Mouse (Mus musculus): ENCODE data around the gene Itga1. TPM values are rescaled to one million over a fixed set of nuclear protein-coding genes. Genes with fewer than 3 reads are reported as not detected.

Itga1 gene
- polyA plus RNA-seq, 1 experiment from 2014 or later = 8.1 TPM

DNA sequence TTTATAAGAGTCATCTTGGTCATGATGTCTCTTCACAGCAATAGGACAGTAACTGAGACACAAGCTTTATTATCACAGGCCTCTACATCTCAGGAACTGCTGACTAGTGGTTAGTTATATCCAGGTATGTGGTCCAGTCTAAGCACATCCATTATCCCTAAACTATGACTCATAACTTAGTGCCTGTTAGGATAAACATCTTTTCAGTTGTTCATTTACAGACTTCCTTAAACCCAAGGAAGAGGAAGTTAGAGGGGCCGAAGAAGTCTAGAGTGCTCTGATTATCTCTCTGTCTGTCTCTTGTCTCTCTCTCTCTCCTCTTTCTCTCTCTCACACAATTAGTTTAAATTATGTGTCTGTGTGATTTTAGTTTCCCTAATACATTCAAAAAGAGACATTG, 117.1 kb downstream of the Itga1 start:
- H3K27me3 ChIP-seq = no peaks in the 10 kb centered on the region
- H3K4me2 ChIP-seq (replicated peaks) = no peak overlapping the region
- no peak for ATAC-seq (ENCODE audit: insufficient number of reproducible peaks, low FRiP score, low TSS enrichment, low read depth)
- 89% methylated on average over 1 of the region's 1 CpGs for WGBS
- H3K27ac ChIP-seq (replicated peaks) = no peak overlapping the region
- no peaks in the 10 kb centered on the region for H3K36me3 ChIP-seq
- H3K9ac ChIP-seq = no peak overlapping the region
- H3K4me3 ChIP-seq (replicated peaks) = no peak overlapping the region
- H3K9me3 ChIP-seq (replicated peaks) = no peaks in the 10 kb centered on the region
- H3K4me1 ChIP-seq = no peaks in the 10 kb centered on the region

DNA sequence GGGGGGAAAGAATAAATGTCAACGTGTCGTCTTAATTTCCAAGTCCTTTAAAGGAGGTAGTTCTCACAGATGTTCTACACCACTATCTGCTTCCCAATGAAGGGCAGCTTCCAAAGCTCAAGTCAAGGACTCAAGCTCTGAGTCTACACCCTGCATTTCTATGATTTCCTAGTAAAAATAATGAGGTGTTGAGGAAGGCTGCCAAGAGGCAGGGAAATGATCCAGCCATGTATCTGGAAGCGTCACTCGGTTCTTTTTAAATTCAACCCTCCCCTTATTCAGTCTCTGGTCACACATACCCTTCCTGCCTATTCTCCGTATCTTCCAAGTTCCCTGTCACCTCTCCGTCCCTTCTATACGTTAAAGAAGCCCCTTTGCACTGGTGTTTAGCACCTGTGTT, 118.6 kb downstream of the Itga1 start:
- Histone ChIP-seq H3K4me3 (replicated peaks) (no peak overlapping the region), H3K4me1 (no peaks in the 10 kb centered on the region), H3K9me3 (replicated peaks) (no peaks in the 10 kb centered on the region), H3K4me2 (replicated peaks) (no peak overlapping the region), H3K9ac (no peak overlapping the region), H3K36me3 (no peaks in the 10 kb centered on the region), H3K27ac (replicated peaks) (no peak overlapping the region), H3K27me3 (no peaks in the 10 kb centered on the region)
- 84% methylated on average over 7 of the region's 7 CpGs for WGBS
- no peak for ATAC-seq (ENCODE audit: insufficient number of reproducible peaks, low FRiP score, low TSS enrichment, low read depth)

DNA sequence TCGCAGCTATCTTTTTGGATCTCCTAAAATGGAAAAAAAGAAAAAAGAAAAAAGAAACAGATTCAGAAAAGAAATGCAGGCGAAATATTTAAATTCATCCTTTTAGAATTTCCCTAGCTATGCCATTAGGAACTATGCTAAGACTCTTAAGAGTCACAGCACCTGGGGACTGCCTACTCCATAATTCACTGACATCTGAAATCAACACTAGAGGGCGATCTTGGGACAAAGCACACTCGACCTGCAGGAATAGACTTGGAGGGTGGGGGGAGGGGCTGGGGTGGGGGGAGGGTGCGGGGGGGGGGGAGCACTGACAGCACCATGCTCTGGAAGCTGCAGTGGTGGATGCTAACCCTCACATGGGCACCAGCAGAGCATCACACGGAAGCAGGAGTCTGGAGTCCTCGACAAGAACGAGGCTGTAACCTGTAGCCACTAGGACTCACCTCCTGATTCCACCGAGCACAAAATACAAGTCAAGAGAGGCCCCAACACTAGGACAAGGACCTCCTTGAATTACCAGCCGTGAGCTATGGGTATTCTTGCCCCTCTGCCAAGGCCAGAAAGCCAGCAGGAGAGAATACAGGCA, 120.8 kb downstream of the Itga1 start:
- no peak for ATAC-seq (ENCODE audit: insufficient number of reproducible peaks, low FRiP score, low TSS enrichment, low read depth)
- no peak overlapping the region for H3K9ac ChIP-seq
- no peaks in the 10 kb centered on the region for H3K27me3 ChIP-seq
- H3K27ac ChIP-seq (replicated peaks) = no peak overlapping the region
- no peaks in the 10 kb centered on the region for H3K36me3 ChIP-seq
- 47% methylated on average over 9 of the region's 10 CpGs for WGBS
- no peak overlapping the region for H3K4me3 ChIP-seq (replicated peaks)
- no peaks in the 10 kb centered on the region for H3K9me3 ChIP-seq (replicated peaks)
- H3K4me1 ChIP-seq = no peaks in the 10 kb centered on the region
- no peak overlapping the region for H3K4me2 ChIP-seq (replicated peaks)

DNA sequence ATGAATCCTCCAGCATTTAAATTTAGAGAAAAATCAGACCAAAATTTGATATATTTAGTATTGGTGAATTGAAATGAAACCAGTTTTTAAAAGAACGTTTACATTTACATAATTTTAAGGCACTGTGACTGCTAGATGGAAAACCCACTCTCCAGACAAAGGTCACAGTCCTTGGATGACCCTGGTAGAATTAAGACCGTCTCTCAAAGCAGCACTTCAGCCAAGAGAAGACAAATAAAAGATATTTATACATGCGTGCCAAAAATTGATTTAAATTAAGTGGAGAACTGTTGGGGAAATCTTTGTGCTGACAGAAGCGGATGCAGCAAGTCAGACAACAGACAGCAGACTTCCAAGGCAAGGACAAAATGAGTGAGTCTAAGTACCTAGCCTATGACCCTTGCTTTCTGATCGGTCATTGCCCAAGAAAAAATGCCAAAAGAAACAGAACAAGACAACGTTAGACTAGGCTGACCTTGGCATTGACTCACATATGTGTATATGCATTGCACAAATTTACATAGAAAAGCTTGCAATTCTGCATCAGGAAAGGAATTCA, 127.2 kb downstream of the Itga1 start:
- Histone ChIP-seq H3K4me2 (replicated peaks) (no peak overlapping the region), H3K9ac (no peak overlapping the region), H3K36me3 (no peaks in the 10 kb centered on the region), H3K27me3 (no peaks in the 10 kb centered on the region), H3K27ac (replicated peaks) (no peak overlapping the region), H3K4me1 (no peaks in the 10 kb centered on the region), H3K4me3 (replicated peaks) (no peak overlapping the region), H3K9me3 (replicated peaks) (no peaks in the 10 kb centered on the region)
- no peak for ATAC-seq (ENCODE audit: insufficient number of reproducible peaks, low FRiP score, low TSS enrichment, low read depth)
- 72% methylated on average over 6 of the region's 6 CpGs for WGBS

DNA sequence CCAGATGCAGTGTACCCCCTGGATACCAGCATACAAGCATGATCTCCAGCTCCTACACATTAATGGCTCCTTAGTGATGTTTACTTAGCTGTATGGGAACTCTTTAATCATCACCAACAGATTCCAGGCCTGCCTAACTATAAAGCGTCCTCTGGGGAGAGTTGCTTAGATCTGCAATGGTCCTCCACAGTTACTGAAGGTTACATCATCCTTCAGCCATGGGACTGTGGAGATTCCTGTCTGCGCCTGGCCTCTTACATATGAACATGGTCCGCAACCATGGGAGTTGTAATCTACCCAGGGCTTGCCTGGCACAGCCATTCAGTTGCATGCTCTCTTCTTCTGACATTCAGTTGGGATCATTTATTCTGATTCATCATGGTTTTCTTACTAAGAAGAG, 129.9 kb downstream of the Itga1 start:
- H3K27me3 ChIP-seq = no peaks in the 10 kb centered on the region

DNA sequence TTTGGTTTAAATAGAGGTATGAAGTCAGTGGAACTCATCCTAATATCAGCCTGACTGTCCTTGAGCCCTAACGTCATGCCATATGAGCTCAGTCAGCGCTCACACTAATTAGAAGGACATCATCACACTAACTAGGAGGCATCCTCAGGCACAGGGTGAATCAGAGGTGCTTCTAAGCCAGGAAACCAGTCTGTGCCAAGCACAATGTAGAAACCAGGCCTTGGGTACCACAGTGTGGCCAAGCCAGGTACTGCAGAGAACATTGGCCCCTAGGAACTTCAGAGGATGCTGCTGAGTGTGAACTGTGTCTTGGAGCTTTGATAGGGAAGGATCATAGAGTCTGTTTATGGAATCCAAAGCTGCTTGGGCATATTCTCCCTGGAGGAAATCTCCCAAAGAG, 137.5 kb downstream of the Itga1 start:
- no peaks in the 10 kb centered on the region for H3K9me3 ChIP-seq (replicated peaks)
- H3K9ac ChIP-seq = no peak overlapping the region
- H3K4me1 ChIP-seq = no peaks in the 10 kb centered on the region
- H3K4me2 ChIP-seq (replicated peaks) = no peak overlapping the region
- H3K27me3 ChIP-seq = no peaks in the 10 kb centered on the region
- H3K36me3 ChIP-seq = no peaks in the 10 kb centered on the region
- WGBS = 10% methylated on average over 2 of the region's 2 CpGs
- no peak overlapping the region for H3K4me3 ChIP-seq (replicated peaks)
- no peak; the same call in 1 of the 2 replicates for ATAC-seq (ENCODE audit: insufficient number of reproducible peaks, low FRiP score, low TSS enrichment, low read depth)
- H3K27ac ChIP-seq (replicated peaks) = no peak overlapping the region

More for the DNA sequence above, 129.9 kb downstream of the Itga1 start:
- H3K9me3 ChIP-seq (replicated peaks) = no peaks in the 10 kb centered on the region
- H3K9ac ChIP-seq = no peak overlapping the region
- no peak overlapping the region for H3K27ac ChIP-seq (replicated peaks)
- 83% methylated on average over 3 of the region's 3 CpGs for WGBS
- no peak overlapping the region for H3K4me3 ChIP-seq (replicated peaks)
- H3K36me3 ChIP-seq = no peaks in the 10 kb centered on the region
- no peaks in the 10 kb centered on the region for H3K4me1 ChIP-seq
- no peak overlapping the region for H3K4me2 ChIP-seq (replicated peaks)
- no peak for ATAC-seq (ENCODE audit: insufficient number of reproducible peaks, low FRiP score, low TSS enrichment, low read depth)

DNA sequence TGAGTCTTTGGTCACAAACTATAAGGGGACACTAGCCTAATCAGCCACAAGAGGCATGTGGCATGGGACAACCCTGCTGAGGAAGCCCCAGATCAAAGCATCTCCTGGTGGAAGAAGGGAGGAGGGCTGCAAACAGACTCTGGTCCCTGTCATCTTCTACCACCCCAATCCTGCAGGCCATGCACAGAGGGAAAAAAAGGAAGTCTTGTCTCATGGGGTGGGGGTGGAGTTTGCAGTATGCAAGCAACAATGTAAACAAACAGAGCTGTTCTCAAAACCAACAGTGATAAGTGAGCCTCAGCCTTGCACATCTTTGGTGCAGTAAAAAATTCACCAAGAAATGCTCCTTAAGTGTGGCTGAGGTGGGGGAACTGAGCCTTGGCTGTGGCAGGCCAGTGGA, 147.2 kb downstream of the Itga1 start:
- Histone ChIP-seq H3K4me1 (no peaks in the 10 kb centered on the region), H3K27me3 (no peaks in the 10 kb centered on the region), H3K27ac (replicated peaks) (no peak overlapping the region), H3K9ac (no peak overlapping the region), H3K4me3 (replicated peaks) (no peak overlapping the region), H3K9me3 (replicated peaks) (no peaks in the 10 kb centered on the region), H3K36me3 (no peaks in the 10 kb centered on the region), H3K4me2 (replicated peaks) (no peak overlapping the region)
- ATAC-seq (ENCODE audit: insufficient number of reproducible peaks, low FRiP score, low TSS enrichment, low read depth) = no peak

DNA sequence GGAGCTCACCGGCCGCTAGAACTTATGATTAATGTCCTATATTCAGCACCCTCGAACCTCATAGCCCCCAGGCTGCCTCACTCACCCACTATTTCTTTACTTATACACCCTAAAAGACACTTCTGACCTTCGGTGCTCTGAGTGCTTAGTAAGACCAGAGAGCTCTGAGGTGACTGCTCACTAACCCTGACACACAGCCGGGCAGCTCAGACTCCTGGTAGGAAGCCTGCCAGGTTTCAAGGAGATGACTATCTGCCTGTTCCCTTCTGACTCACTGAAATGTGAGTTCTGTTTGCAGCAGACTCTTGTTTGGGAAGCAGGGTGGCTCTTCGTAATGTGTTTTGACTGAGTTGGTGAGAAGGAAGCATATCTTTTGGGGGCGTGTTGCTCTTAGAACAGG, 168.2 kb downstream of the Itga1 start:
- Histone ChIP-seq H3K4me2 (replicated peaks) (no peak overlapping the region), H3K4me1 (peaks cover 14% of the 10 kb centered on the region; the same call in 1 of the 2 replicates), H3K4me3 (replicated peaks) (no peak overlapping the region), H3K9ac (no peak overlapping the region), H3K27me3 (no peaks in the 10 kb centered on the region), H3K27ac (replicated peaks) (no peak overlapping the region), H3K9me3 (replicated peaks) (no peaks in the 10 kb centered on the region), H3K36me3 (no peaks in the 10 kb centered on the region)
- ATAC-seq (ENCODE audit: insufficient number of reproducible peaks, low FRiP score, low TSS enrichment, low read depth) = no peak
- whole genome bisulfite sequencing = 76% methylated on average over 7 of the region's 7 CpGs

DNA sequence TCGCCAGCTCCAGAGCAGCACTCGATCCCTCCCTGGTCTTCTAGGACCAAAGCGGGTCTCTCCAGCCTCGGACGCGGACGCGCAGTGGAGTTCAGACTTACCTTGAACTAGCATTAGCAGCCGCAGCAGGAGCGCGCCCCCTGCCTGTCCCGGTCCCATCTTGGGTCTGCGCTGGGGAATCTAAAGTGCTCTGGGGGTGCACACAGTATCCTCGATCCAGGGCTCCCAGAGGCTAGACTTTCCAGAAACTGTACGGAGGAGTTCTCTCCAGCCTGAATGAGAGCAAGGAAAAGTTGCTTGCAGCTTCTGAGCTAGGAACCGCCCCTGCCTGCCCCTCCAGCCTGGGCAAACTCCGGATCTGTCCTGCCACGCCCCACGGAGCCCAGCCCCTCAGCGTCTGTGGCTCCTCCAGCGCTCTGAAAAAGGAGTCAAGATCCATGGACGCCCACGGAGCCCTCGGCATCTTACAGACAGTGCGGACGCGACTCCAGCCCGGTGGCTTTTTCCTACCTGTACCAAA, 169.9 kb downstream of the Itga1 start, which contains the start of gene Itga2:
Itga2 (minus strand) TSS at position 326 of the 520 bp plus-strand sequence.
- 0 out of 2 replicates have a peak within 1 kb of the TSS, but pooled peaks have one; percentile 24 for H3K9ac ChIP-seq
- WGBS = under 1% methylated on average over 28 of the region's 28 CpGs
- no peaks in the 10 kb centered on the region for H3K9me3 ChIP-seq (replicated peaks)
- H3K4me2 ChIP-seq (replicated peaks) = peak within 1 kb of the TSS; percentile 82
- peak within 1 kb of the TSS; percentile 49 for H3K4me3 ChIP-seq (replicated peaks)
- peak within 1 kb of the TSS; percentile 49; the same call in 1 of the 2 replicates for H3K27ac ChIP-seq (replicated peaks)
- H3K27me3 ChIP-seq = no peaks in the 10 kb centered on the region
- peaks cover 14% of the 10 kb centered on the region; the same call in 1 of the 2 replicates for H3K4me1 ChIP-seq
- ATAC-seq (ENCODE audit: insufficient number of reproducible peaks, low FRiP score, low TSS enrichment, low read depth) = peak; percentile 57
- H3K36me3 ChIP-seq = no peaks in the 10 kb centered on the region

DNA sequence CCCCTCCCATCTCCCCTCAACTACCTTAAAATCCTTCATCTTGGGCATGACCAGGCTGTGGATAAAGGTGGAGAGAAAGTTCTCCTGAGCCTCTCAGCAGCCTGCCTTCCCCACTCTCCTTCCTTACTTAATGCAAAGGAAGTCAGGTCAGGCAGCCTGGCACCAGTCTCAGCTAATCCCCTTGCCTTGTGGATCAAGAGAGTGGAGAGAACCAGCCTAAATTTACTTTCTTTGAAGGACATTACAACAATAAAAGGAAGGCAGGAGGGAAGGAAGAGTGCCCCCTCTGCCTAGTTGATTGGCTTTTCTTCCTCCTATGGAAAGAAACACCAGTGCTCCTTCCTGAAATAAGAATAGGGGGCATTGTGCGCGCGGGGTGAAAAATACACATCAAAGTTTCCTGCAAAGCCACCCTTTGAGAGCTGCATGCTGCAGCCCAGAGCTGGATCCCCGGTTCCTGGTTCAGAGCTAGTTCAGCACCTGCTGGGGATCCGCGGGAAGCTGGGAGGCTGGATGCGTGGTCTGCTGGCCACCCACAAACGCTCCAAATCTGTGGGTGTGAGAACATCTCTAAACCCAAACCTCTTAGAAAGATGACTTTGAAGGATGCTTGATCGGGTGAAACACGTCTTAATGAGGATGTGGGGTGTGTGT, 170.6 kb downstream of the Itga1 start:
- Histone ChIP-seq H3K4me2 (replicated peaks) (peak overlapping the region; percentile 82), H3K4me1 (peaks cover 14% of the 10 kb centered on the region; the same call in 1 of the 2 replicates), H3K9ac (no peak overlapping the region), H3K9me3 (replicated peaks) (no peaks in the 10 kb centered on the region), H3K27ac (replicated peaks) (no peak overlapping the region), H3K4me3 (replicated peaks) (peak overlapping the region; percentile 49), H3K27me3 (no peaks in the 10 kb centered on the region), H3K36me3 (no peaks in the 10 kb centered on the region)
- ATAC-seq (ENCODE audit: insufficient number of reproducible peaks, low FRiP score, low TSS enrichment, low read depth) = no peak
- under 1% methylated on average over 10 of the region's 10 CpGs for WGBS

DNA sequence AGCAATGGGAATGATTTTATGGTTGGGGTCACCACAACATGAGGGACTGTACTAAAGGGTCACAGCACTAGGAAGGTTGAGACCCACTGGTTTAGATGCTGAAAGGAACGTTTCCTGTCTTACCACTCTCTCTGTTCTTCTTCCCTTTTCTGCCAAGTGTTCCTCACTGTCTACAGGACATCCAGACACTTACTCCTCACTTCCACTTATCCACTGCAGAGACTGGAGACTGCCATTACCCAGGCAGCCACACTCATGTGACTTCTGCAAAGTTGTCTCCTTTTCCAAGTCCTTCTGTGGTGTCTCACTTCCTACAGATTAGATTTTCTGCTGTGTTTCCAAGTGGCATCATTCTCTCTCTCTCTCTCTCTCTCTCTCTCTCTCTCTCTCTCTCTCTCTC, 177.0 kb downstream of the Itga1 start:
- Histone ChIP-seq H3K27ac (replicated peaks) (no peak overlapping the region), H3K9ac (no peak overlapping the region), H3K36me3 (no peaks in the 10 kb centered on the region), H3K9me3 (replicated peaks) (no peaks in the 10 kb centered on the region), H3K4me1 (no peaks in the 10 kb centered on the region), H3K27me3 (no peaks in the 10 kb centered on the region), H3K4me2 (replicated peaks) (no peak overlapping the region), H3K4me3 (replicated peaks) (no peak overlapping the region)
- ATAC-seq (ENCODE audit: insufficient number of reproducible peaks, low FRiP score, low TSS enrichment, low read depth) = no peak
- WGBS = 67% methylated on average over 1 of the region's 1 CpGs
